Mouse (Mus musculus) ES-E14 (cell line): ENCODE measurements at regions not wholly inside any gene's neighbourhood (a gene's known extent, or its start where the extent isn't known, plus 50 kb on each side); places are given as distances from the start of the nearest gene placed in this dataset.

Experiments
- DNase-seq: peaks from one replicate; pipeline ENCODE4 v3.0.0-alpha.2; 2013; ENCODE audit warnings: low read depth, low spot score
- H3K27ac ChIP-seq: 2 replicates; pipeline ENCODE4 v1.5.1; 2012; ENCODE audit warnings: low read depth, mild to moderate bottlenecking, low read length, moderate library complexity, mixed read lengths; ENCODE audit not compliant: poor library complexity, insufficient read depth, severe bottlenecking
- H3K36me3 ChIP-seq: 2 replicates; pipeline ENCODE4 v1.6.1; 2012; ENCODE audit warnings: mild to moderate bottlenecking, low read length, moderate library complexity, mixed read lengths; ENCODE audit not compliant: control insufficient read depth, poor library complexity, insufficient read depth, severe bottlenecking
- H3K4me1 ChIP-seq, 2 experiments: fragments of 150-350 bp in 1 of 2; sonication (generic) in 1 of 2; 2 replicates each; pipeline ENCODE4 v1.6.1; 2012; ENCODE audit warnings: low read length in 2 of 2, mild to moderate bottlenecking in 1 of 2, mixed read lengths in 1 of 2; ENCODE audit not compliant: control insufficient read depth in 2 of 2, insufficient read depth in 2 of 2, poor library complexity in 1 of 2
- H3K4me3 ChIP-seq, 2 experiments: fragments of 150-350 bp in 1 of 2; sonication (generic) in 1 of 2; 2 replicates each; pipeline ENCODE4 v1.5.1; 2012; ENCODE audit warnings: low read length in 2 of 2, low read depth in 1 of 2, mild to moderate bottlenecking in 1 of 2, mixed read lengths in 1 of 2; ENCODE audit not compliant: insufficient read depth in 1 of 2, poor library complexity in 1 of 2, severe bottlenecking in 1 of 2
- H3K9ac ChIP-seq: 2 replicates; pipeline ENCODE4 v1.6.1; 2012; ENCODE audit warnings: low read depth, mild to moderate bottlenecking, low read length, mixed read lengths; ENCODE audit not compliant: poor library complexity, insufficient read depth, severe bottlenecking
- H3K9me3 ChIP-seq: fragments of 150-350 bp; sonication (generic); 2 replicates; pipeline ENCODE4 v1.6.1; 2012; ENCODE audit warnings: low read depth, mild to moderate bottlenecking, low read length; ENCODE audit not compliant: control insufficient read depth, insufficient read depth
- CHD2 ChIP-seq: IDR thresholded peaks from 2 replicates; pipeline ENCODE4 v1.6.1; 2014; ENCODE audit warnings: mild to moderate bottlenecking, low read depth, low read length, inconsistent platforms
- HCFC1 ChIP-seq: IDR thresholded peaks from 2 replicates; pipeline ENCODE4 v1.6.1; 2012; ENCODE audit warnings: low read length, inconsistent platforms, borderline replicate concordance; ENCODE audit not compliant: insufficient read depth
- MAFK ChIP-seq: IDR thresholded peaks from 2 replicates; pipeline ENCODE4 v1.6.1; 2014; ENCODE audit warnings: mild to moderate bottlenecking, low read depth, low read length, inconsistent platforms; ENCODE audit not compliant: insufficient read depth
- ZC3H11A ChIP-seq: IDR thresholded peaks from 2 replicates; pipeline ENCODE4 v1.6.1; 2012; ENCODE audit warnings: low read depth, mild to moderate bottlenecking, inconsistent platforms, low read length, borderline replicate concordance
- ZNF384 ChIP-seq: IDR thresholded peaks from 2 replicates; pipeline ENCODE4 v1.6.1; 2012; ENCODE audit warnings: low read depth, low read length, inconsistent platforms
- in situ Hi-C, 2 experiments: fragments of 600-800 bp; cut with MboI; formaldehyde crosslinking; loops; one replicate each; pipeline ENCODE4 v1.15.1; 2025; ENCODE audit warnings: low sequenced_read_pairs in 2 of 2, inconsistent platforms in 1 of 2; ENCODE audit not compliant: unreplicated experiment in 2 of 2

GRCm38 (mm10) chr2:169008756-169009155, 53.4 kb upstream of the Zfp64 start:
- peaks cover 14% of the 10 kb centered on the region; the same call in 1 of the 2 replicates for H3K36me3 ChIP-seq
- no peaks in the 10 kb centered on the region for H3K9me3 ChIP-seq
- peaks cover 3 to 10% of the 10 kb centered on the region in 2 experiments; a peak in 1 of 4 replicates for H3K4me1 ChIP-seq
- H3K27ac ChIP-seq = no peak overlapping the region
- DNase-seq = no peak
- H3K9ac ChIP-seq = peak overlapping the region; percentile 54; the same call in 1 of the 2 replicates
- H3K4me3 ChIP-seq = peak overlapping the region; percentile 48 to 95
- TF ChIP-seq HCFC1 = no peak
- TF ChIP-seq MAFK = no peak
- no peak for TF ChIP-seq CHD2
- no peak for TF ChIP-seq ZC3H11A
- TF ChIP-seq ZNF384 = no peak
- in situ Hi-C loops = no loop called here

- no peak overlapping the region for H3K27ac ChIP-seq
- H3K9me3 ChIP-seq = no peaks in the 10 kb centered on the region
- H3K36me3 ChIP-seq = peaks cover 14% of the 10 kb centered on the region; the same call in 1 of the 2 replicates
- TF ChIP-seq ZC3H11A = no peak
- no peak for TF ChIP-seq ZNF384
- TF ChIP-seq MAFK = no peak
- H3K4me3 ChIP-seq = peak overlapping the region; percentile 22 to 95; a peak in 3 of 4 replicates
- no peak for DNase-seq
- H3K4me1 ChIP-seq = peaks cover 3 to 10% of the 10 kb centered on the region in 2 experiments; a peak in 1 of 4 replicates
- in situ Hi-C loops = no loop called here
- peak overlapping the region; percentile 54; the same call in 1 of the 2 replicates for H3K9ac ChIP-seq
Measured at GRCm38 (mm10) chr2:169008333-169008732, 52.9 kb upstream of the Zfp64 start.

- H3K4me1 ChIP-seq = peaks cover 6 to 10% of the 10 kb centered on the region in 2 experiments; a peak in 1 of 4 replicates
- peak overlapping the region; percentile 96 for H3K27ac ChIP-seq
- H3K36me3 ChIP-seq = peaks cover 14% of the 10 kb centered on the region; the same call in 1 of the 2 replicates
- no peak for TF ChIP-seq ZC3H11A
- no peak for TF ChIP-seq ZNF384
- no peak for TF ChIP-seq MAFK
- TF ChIP-seq CHD2 = no peak
- no peak for TF ChIP-seq HCFC1
- in situ Hi-C loops = no loop called here
- peak overlapping the region; percentile 97 for H3K9ac ChIP-seq
- no peaks in the 10 kb centered on the region for H3K9me3 ChIP-seq
- peak overlapping the region; percentile 93 to 95 for H3K4me3 ChIP-seq
- DNase-seq = peak; percentile 89
Measured at GRCm38 (mm10) chr2:169006549-169006948, 51.2 kb upstream of the Zfp64 start.

GRCm38 (mm10) chr2:169005810-169006209, 50.4 kb upstream of the Zfp64 start:
- in situ Hi-C loops = no loop called here
- peak overlapping the region; percentile 97 for H3K9ac ChIP-seq
- peak overlapping the region; percentile 93 to 95 for H3K4me3 ChIP-seq
- no peaks in the 10 kb centered on the region for H3K9me3 ChIP-seq
- TF ChIP-seq CHD2 (peak; percentile 32; the same call in 1 of the 2 replicates), ZNF384 (no peak), HCFC1 (no peak), ZC3H11A (no peak)
- peaks cover 10% of the 10 kb centered on the region; the same call in 1 of the 2 replicates for H3K36me3 ChIP-seq
- DNase-seq = peak; percentile 77
- peak overlapping the region; percentile 96 for H3K27ac ChIP-seq
- H3K4me1 ChIP-seq = peaks cover 6 to 10% of the 10 kb centered on the region in 2 experiments; a peak in 1 of 4 replicates
